Mouse (Mus musculus): ENCODE results near the gene Mettl24.

Mettl24 gene

DNA sequence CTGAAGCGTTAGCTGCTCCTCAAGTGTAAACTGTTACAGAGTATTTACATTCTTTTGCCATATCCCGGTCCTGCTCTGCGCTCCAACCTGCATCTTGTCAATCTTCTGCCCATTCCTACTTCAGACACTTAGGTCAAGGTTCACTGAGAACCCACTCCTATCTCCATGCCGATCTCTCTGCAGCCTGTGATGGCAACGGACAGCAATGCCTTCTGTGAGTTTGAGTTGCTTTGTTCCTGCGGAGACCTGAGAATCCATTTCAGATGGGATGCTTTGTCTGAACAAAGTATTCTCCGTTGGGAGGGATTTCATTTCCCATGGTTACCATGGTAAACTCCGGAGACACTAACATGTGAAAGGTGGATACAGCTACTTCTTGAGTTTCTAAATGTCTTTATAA lies 2.6 kb downstream of the Mettl24 start:
- no peak for DNase-seq (ENCODE audit: low spot score)

GRCm38 (mm10) chr10:40686976-40687375 lies 3.9 kb downstream of the Mettl24 start:
- DNase-seq (ENCODE audit: low spot score), result no peak

DNA sequence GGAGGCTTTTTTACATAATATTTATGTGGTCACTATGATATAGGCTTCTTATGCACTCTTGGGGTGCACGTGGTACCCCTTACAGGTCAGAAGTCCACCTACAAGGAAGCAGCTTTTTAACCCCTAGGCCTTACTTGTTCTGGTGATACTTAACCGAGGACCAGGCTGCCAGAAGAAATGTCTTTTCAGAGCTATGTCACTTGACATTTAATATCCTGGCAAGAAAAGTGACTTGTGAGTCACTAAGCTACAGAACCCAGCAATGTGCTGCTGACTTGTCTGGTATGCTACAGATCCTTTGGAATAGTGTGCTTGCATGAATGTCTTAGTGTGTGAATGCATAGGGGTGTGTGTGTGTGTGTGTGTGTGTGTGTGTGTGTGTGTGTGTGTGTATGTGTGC lies 4.3 kb downstream of the Mettl24 start:
- no peak for DNase-seq (ENCODE audit: low spot score)

GRCm38 (mm10) chr10:40688266-40688665 lies 5.2 kb downstream of the Mettl24 start:
- no peak for DNase-seq (ENCODE audit: low spot score)

- DNase-seq (ENCODE audit: low spot score), result no peak
Observed at GRCm38 (mm10) chr10:40688873-40689272, 5.8 kb downstream of the Mettl24 start.

DNA sequence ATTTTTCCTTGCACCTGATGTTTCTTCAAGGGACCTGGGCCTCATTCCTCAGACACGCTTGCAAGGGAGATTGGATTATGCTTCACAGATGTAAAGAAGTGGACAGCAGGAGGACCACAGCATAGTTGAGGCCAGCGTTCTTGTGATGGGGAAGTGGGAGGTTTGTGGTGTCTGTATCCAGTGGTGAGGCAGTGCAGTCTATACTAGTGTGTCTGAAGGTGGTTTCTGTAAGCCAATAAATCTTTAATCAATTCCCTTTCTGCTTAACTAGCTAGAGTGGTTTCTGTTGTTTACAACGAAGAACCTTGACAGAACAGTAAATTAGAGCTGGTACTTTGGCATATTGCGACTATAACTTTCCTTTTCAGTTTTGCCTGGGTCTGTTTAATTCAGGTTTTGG lies 15.6 kb downstream of the Mettl24 start:
- DNase-seq (ENCODE audit: low spot score), result no peak

GRCm38 (mm10) chr10:40711127-40711526 lies 28.0 kb downstream of the Mettl24 start:
- no peak for DNase-seq (ENCODE audit: low spot score)

DNA sequence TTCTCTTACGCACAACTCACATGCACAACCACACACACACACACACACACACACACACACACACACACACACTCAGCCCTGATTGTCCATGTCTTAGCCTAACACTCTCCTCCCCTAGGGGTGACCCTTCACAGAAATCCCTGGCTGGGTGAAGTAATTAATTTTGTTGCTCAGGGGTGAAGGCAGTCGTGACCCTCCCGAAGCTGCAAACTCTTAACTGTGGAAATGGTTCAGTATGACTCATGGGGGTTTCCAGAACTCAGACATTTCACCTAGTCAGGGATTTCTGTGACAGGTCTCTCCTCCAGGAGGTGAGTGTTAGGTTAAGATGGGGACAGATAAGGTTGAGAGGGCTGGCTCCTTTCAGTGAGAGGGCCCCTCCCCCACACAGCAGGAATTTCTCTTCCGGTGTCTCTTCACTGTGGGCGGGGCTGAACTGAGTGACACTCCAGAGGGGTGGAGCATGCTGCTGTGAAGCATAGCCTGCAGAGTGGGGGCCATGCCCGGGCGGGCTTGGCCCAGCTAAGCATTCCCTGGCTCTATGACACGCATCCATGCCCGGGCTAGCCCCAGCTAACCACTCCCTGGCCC lies 30.0 kb downstream of the Mettl24 start:
- DNase-seq (ENCODE audit: low spot score), result no peak

DNA sequence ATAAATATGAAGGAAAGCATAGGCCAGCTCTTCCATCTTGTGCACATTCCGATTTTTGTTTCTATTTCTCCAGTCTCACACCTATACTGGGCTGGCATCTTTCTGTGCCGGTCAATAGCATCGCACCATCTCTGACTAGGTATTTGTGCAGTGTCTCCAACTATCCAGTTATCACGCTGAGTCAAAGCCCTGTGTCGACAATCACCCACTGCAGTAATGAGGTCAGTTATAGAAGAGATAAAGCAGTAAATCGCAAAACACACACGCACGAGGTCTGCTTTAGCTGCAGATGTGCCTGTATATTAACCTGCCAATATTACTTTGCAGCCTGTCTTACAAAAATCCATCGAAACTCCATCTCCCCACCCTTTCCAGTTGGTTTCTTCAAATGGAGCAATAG lies 30.7 kb downstream of the Mettl24 start:
- DNase-seq (ENCODE audit: low spot score), result no peak

DNA sequence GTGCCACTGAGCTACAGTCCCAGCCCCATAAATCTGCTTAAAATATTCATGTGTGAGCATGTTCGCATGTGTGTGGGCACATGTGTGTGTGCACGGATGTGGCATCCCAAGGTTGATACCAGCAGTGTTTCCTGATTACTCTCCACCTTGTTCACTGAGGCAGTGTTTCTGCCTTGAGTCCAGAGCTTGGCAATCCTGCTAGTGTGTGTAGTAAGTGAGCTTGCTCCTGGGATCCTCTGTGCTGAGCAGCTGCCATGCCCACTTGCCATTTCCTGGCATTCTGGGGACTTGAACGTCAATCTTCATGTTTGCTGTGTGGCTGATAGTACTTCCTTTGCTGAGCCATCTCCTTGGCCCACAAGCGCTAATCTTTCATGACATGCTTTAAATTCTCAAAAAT lies 32.1 kb downstream of the Mettl24 start:
- DNase-seq (ENCODE audit: low spot score), result no peak

DNA sequence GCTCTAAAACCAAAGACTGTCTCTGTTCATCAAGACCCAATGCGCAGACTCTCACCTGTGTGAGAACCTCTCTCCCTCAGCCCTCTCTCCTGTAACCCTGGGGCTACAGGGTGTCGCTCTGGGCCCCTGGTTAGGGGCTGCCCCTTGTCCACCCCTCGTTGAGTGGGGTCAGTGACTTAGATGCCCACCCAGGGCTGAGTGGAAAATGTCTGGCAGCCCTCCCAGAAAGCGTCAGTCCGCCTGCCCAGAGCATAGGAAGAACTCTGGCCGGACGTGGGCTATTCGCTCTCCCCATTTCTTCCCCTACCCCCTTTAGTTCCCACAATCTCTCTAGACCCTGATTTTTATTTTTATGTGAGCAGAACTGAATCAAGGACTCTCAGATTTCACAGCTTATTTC lies 33.2 kb downstream of the Mettl24 start:
- no peak for DNase-seq (ENCODE audit: low spot score)

- no peak for DNase-seq (ENCODE audit: low spot score)
Observed at GRCm38 (mm10) chr10:40716713-40717112, 33.6 kb downstream of the Mettl24 start.

DNA sequence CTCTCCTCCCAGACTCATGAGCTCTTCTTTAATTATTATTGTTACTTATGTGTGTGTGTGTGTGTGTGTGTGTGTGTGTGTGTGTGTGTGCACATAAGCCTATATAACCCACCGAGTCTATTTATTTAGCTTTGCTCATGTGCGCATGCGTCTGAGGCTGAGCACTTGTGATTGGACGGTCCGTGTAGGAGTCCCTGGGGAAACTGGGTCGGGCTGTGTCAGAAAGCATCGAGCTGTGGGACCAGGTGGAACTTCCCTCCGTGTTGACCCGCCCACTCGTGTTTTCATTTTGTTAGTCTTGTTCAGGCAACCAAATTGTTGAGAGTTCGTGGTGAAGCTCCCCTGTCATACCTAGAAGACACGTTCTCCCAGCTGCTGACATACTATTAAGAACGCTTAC lies 35.3 kb downstream of the Mettl24 start:
- DNase-seq (ENCODE audit: low spot score), result no peak

- DNase-seq (ENCODE audit: low spot score), result no peak
Observed at GRCm38 (mm10) chr10:40719062-40719461, 36.0 kb downstream of the Mettl24 start.

DNA sequence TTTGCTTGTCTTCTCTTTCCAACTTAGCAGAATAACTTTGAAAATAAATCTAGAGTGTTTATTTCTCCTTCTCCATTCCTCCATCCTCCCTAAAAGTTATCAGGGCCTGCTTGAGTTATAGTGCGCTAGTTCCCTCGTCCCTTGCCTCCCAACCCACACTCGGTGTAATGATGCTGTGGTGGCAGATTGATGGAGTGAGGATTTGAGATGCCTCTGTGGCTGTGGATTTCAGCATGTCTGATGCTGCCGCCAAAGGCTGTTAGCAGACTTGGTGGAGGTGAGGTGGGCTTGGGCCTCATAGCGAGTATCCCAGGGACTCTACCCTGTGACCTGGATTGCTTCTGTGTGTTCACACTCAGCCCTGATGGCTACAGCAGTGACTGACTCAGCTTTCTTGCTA lies 37.8 kb downstream of the Mettl24 start:
- no peak for DNase-seq (ENCODE audit: low spot score)

- no peak for DNase-seq (ENCODE audit: low spot score)
Observed at GRCm38 (mm10) chr10:40724342-40724741, 41.3 kb downstream of the Mettl24 start.

- no peak for DNase-seq (ENCODE audit: low spot score)
Observed at GRCm38 (mm10) chr10:40725066-40725465, 42.0 kb downstream of the Mettl24 start.

DNA sequence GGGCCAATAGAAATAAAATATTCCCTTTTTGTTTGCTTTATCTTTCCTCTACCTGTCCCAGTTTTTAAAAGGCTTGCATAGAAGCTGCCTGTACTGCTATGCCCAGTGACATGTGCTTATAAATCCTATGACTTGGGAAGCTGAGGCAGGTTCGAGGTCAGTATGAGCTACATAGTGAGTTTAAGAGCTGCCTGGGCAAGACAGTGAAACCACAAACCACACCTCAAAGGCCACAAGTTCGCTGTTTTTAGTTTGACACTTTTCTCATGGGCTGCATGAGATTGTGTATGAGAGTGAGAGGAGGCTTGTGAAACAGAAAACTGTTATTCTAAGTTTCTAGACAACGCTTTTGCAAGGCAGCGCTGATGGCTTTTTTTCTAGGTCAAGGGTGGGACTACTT lies 42.4 kb downstream of the Mettl24 start:
- DNase-seq (ENCODE audit: low spot score), result no peak

GRCm38 (mm10) chr10:40726288-40726902 lies 43.3 kb downstream of the Mettl24 start:
- DNase-seq (ENCODE audit: low spot score), result no peak

- no peak for DNase-seq (ENCODE audit: low spot score)
Observed at GRCm38 (mm10) chr10:40726989-40727388, 43.9 kb downstream of the Mettl24 start.

DNA sequence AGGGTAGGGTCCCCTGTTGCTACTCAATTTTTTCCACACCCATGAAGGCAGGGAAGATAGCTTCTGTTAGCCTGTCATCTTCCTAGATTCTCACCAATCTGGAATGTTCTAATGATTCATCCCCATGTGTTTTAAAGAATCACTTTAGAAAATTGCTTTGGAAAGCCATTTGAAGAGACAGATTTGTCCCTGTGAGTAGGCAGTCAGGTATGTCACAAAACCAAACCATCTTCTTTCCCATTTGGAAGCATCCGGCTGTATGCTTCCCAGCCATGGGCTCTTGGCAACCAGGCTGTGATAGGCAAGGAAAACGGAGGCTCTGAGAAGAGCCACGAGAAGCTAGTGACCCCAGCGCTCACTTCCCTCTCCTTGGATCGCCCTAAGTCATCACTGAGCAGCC lies 47.1 kb downstream of the Mettl24 start:
- DNase-seq (ENCODE audit: low spot score), result no peak

GRCm38 (mm10) chr10:40733291-40733690 lies 50.2 kb downstream of the Mettl24 start:
- no peak for DNase-seq (ENCODE audit: low spot score)

- DNase-seq (ENCODE audit: low spot score), result no peak
Observed at GRCm38 (mm10) chr10:40736172-40736571, 53.1 kb downstream of the Mettl24 start.

Measured in ovary, postnatal 14 days (tissue).